Mouse (Mus musculus): ENCODE measurements around the gene Asic2.

DNA sequence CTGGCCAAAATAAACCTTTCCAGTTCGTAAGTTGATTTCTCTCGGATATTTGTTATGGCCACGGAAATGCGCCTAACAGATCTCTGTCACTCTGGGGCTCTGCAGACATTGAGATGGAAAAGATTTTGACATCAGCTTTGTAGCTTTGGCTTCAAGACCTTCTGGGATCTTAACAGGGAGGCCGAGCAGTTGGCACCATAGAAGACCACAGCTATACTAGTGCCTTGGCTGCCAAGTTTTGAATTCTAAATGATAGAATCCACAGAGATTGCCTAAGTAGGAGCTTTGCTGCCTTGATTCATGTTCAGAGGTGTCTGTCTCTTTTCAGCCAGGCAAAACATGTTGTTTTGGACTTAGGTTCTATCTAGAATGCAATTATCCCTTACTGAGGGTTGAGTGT lies 217.4 kb downstream of the Asic2 start:
- TF ChIP-seq CTCF (IDR thresholded peaks at IDR 0.05; ENCODE audit: borderline replicate concordance, extremely low read depth, insufficient read depth, insufficient read length), result no peak
- no peak for TF ChIP-seq POLR2A (IDR thresholded peaks at IDR 0.05; ENCODE audit: borderline replicate concordance, extremely low read depth, insufficient read depth, insufficient read length, poor library complexity, severe bottlenecking)

Data from brain, embryonic 14.5 days (tissue).